Mouse (Mus musculus): ENCODE results near the gene Fsd2. TPM values are rescaled to one million over a fixed set of nuclear protein-coding genes. Genes with fewer than 3 reads are reported as not detected.

The Fsd2 gene
- polyA plus RNA-seq, 1 experiment from 2014 or later, result 0.59 TPM

DNA sequence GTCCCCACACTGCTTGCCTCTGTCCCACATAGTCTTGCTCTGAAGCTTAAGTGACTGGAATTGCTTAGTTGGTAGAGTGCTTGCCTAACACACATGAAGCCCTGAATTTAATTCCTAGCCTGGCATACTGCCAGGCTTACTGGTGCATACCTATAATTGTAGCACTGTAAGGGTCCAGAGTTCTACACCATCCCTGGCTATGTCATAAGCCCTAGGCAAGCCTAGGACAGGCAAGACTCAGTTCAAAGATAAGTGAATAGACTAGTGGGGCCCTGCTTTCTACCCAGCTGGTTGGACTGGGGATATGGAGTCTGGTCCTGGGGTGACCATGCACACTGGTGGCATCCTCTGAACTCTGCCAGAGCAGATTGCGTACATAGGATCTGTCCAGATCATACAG, 30.9 kb upstream of the Fsd2 start:
- no peaks in the 10 kb centered on the region for H3K27me3 ChIP-seq (ENCODE audit: control insufficient read depth, insufficient read depth, low read depth, low read length)
- H3K4me2 ChIP-seq (ENCODE audit: low read depth, low read length), result no peak overlapping the region
- no peaks in the 10 kb centered on the region for H3K9me3 ChIP-seq (replicated peaks; ENCODE audit: control insufficient read depth, low read length)
- H3K4me3 ChIP-seq (ENCODE audit: low read depth, low read length), result no peak overlapping the region
- no peak overlapping the region for H3K27ac ChIP-seq (ENCODE audit: low read length)
- H3K36me3 ChIP-seq (ENCODE audit: control insufficient read depth, insufficient read depth), result peaks cover 35% of the 10 kb centered on the region
- ATAC-seq (ENCODE audit: low read depth), result no peak
- H3K4me1 ChIP-seq (ENCODE audit: control insufficient read depth, low read depth, low read length), result no peaks in the 10 kb centered on the region
- 90% methylated on average over 1 of the region's 1 CpGs for WGBS (ENCODE audit: insufficient replicate concordance)
- no peak overlapping the region for H3K9ac ChIP-seq (ENCODE audit: low read depth, low read length)

- H3K36me3 ChIP-seq (ENCODE audit: control insufficient read depth, insufficient read depth), result peaks cover 48% of the 10 kb centered on the region
- no peak overlapping the region for H3K27ac ChIP-seq (ENCODE audit: low read length)
- H3K4me2 ChIP-seq (ENCODE audit: low read depth, low read length), result no peak overlapping the region
- no peak overlapping the region for H3K4me3 ChIP-seq (ENCODE audit: low read depth, low read length)
- WGBS (ENCODE audit: insufficient replicate concordance), result 72% methylated on average over 6 of the region's 6 CpGs
- no peaks in the 10 kb centered on the region for H3K9me3 ChIP-seq (replicated peaks; ENCODE audit: control insufficient read depth, low read length)
- no peaks in the 10 kb centered on the region for H3K4me1 ChIP-seq (ENCODE audit: control insufficient read depth, low read depth, low read length)
- no peak overlapping the region for H3K9ac ChIP-seq (ENCODE audit: low read depth, low read length)
- H3K27me3 ChIP-seq (ENCODE audit: control insufficient read depth, insufficient read depth, low read depth, low read length), result no peaks in the 10 kb centered on the region
- ATAC-seq (ENCODE audit: low read depth), result peak; percentile 79
Observed at GRCm38 (mm10) chr7:81596086-81596485, 29.3 kb upstream of the Fsd2 start.

GRCm38 (mm10) chr7:81595056-81595455, 28.3 kb upstream of the Fsd2 start:
- no peaks in the 10 kb centered on the region for H3K9me3 ChIP-seq (replicated peaks; ENCODE audit: control insufficient read depth, low read length)
- no peak for ATAC-seq (ENCODE audit: low read depth)
- H3K27me3 ChIP-seq (ENCODE audit: control insufficient read depth, insufficient read depth, low read depth, low read length), result no peaks in the 10 kb centered on the region
- 82% methylated on average over 5 of the region's 5 CpGs for WGBS (ENCODE audit: insufficient replicate concordance)
- H3K4me3 ChIP-seq (ENCODE audit: low read depth, low read length), result no peak overlapping the region
- H3K36me3 ChIP-seq (ENCODE audit: control insufficient read depth, insufficient read depth), result peaks cover 56% of the 10 kb centered on the region
- H3K9ac ChIP-seq (ENCODE audit: low read depth, low read length), result no peak overlapping the region
- no peak overlapping the region for H3K27ac ChIP-seq (ENCODE audit: low read length)
- no peak overlapping the region for H3K4me2 ChIP-seq (ENCODE audit: low read depth, low read length)
- no peaks in the 10 kb centered on the region for H3K4me1 ChIP-seq (ENCODE audit: control insufficient read depth, low read depth, low read length)

- Histone ChIP-seq H3K9ac (ENCODE audit: low read depth, low read length) (no peak overlapping the region), H3K4me1 (ENCODE audit: control insufficient read depth, low read depth, low read length) (no peaks in the 10 kb centered on the region), H3K9me3 (replicated peaks; ENCODE audit: control insufficient read depth, low read length) (no peaks in the 10 kb centered on the region), H3K4me2 (ENCODE audit: low read depth, low read length) (no peak overlapping the region), H3K27ac (ENCODE audit: low read length) (no peak overlapping the region), H3K4me3 (ENCODE audit: low read depth, low read length) (no peak overlapping the region), H3K36me3 (ENCODE audit: control insufficient read depth, insufficient read depth) (peaks cover 61% of the 10 kb centered on the region), H3K27me3 (ENCODE audit: control insufficient read depth, insufficient read depth, low read depth, low read length) (no peaks in the 10 kb centered on the region)
- no peak for ATAC-seq (ENCODE audit: low read depth)
- WGBS (ENCODE audit: insufficient replicate concordance), result 75% methylated on average over 8 of the region's 8 CpGs
Observed at GRCm38 (mm10) chr7:81593387-81593786, 26.6 kb upstream of the Fsd2 start.

- no peak for ATAC-seq (ENCODE audit: low read depth)
- Histone ChIP-seq H3K4me2 (ENCODE audit: low read depth, low read length) (no peak overlapping the region), H3K36me3 (ENCODE audit: control insufficient read depth, insufficient read depth) (peaks cover 60% of the 10 kb centered on the region), H3K9ac (ENCODE audit: low read depth, low read length) (no peak overlapping the region), H3K4me1 (ENCODE audit: control insufficient read depth, low read depth, low read length) (no peaks in the 10 kb centered on the region; the same call in 1 of the 2 replicates), H3K4me3 (ENCODE audit: low read depth, low read length) (no peak overlapping the region), H3K9me3 (replicated peaks; ENCODE audit: control insufficient read depth, low read length) (no peaks in the 10 kb centered on the region), H3K27me3 (ENCODE audit: control insufficient read depth, insufficient read depth, low read depth, low read length) (no peaks in the 10 kb centered on the region), H3K27ac (ENCODE audit: low read length) (no peak overlapping the region)
- WGBS (ENCODE audit: insufficient replicate concordance), result 72% methylated on average over 9 of the region's 9 CpGs
Observed at GRCm38 (mm10) chr7:81592686-81593085, 25.9 kb upstream of the Fsd2 start.

GRCm38 (mm10) chr7:81587238-81587637, 20.5 kb upstream of the Fsd2 start:
- 78% methylated on average over 4 of the region's 4 CpGs for WGBS (ENCODE audit: insufficient replicate concordance)
- Histone ChIP-seq H3K9me3 (replicated peaks; ENCODE audit: control insufficient read depth, low read length) (no peaks in the 10 kb centered on the region), H3K27ac (ENCODE audit: low read length) (peak overlapping the region; percentile 28), H3K4me1 (ENCODE audit: control insufficient read depth, low read depth, low read length) (no peaks in the 10 kb centered on the region; the same call in none of the 2 replicates), H3K4me3 (ENCODE audit: low read depth, low read length) (no peak overlapping the region), H3K4me2 (ENCODE audit: low read depth, low read length) (no peak overlapping the region), H3K9ac (ENCODE audit: low read depth, low read length) (no peak overlapping the region), H3K27me3 (ENCODE audit: control insufficient read depth, insufficient read depth, low read depth, low read length) (no peaks in the 10 kb centered on the region), H3K36me3 (ENCODE audit: control insufficient read depth, insufficient read depth) (peaks cover 52% of the 10 kb centered on the region)
- ATAC-seq (ENCODE audit: low read depth), result peak; percentile 92

GRCm38 (mm10) chr7:81585326-81585725, 18.6 kb upstream of the Fsd2 start:
- no peak overlapping the region for H3K4me2 ChIP-seq (ENCODE audit: low read depth, low read length)
- H3K36me3 ChIP-seq (ENCODE audit: control insufficient read depth, insufficient read depth), result peaks cover 36% of the 10 kb centered on the region
- H3K27me3 ChIP-seq (ENCODE audit: control insufficient read depth, insufficient read depth, low read depth, low read length), result no peaks in the 10 kb centered on the region
- H3K27ac ChIP-seq (ENCODE audit: low read length), result peak overlapping the region; percentile 12; the same call in 1 of the 2 replicates
- no peaks in the 10 kb centered on the region; the same call in none of the 2 replicates for H3K4me1 ChIP-seq (ENCODE audit: control insufficient read depth, low read depth, low read length)
- WGBS (ENCODE audit: insufficient replicate concordance), result 81% methylated on average over 7 of the region's 7 CpGs
- no peak overlapping the region for H3K4me3 ChIP-seq (ENCODE audit: low read depth, low read length)
- no peaks in the 10 kb centered on the region for H3K9me3 ChIP-seq (replicated peaks; ENCODE audit: control insufficient read depth, low read length)
- no peak overlapping the region for H3K9ac ChIP-seq (ENCODE audit: low read depth, low read length)
- no peak for ATAC-seq (ENCODE audit: low read depth)

DNA sequence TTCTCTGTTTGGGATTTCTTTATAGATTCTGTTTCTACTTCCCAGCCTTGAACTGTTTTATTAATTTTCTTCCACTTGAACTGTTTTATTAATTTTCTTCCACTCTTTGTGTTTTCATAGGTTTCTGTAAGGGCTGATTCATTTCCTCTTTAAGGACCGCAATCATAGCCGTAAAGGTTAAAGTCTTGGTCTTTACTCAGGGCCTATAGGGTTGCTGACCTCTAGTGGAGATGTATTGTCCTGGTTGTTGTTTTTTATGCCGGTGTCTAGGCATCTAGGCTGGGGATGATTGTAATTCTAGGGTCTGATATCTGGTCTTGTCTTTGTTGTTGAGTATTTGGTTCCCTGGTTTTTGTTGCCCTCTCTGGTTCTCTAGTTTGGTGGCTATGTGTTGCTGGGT, 16.8 kb upstream of the Fsd2 start:
- 76% methylated on average over 3 of the region's 3 CpGs for WGBS (ENCODE audit: insufficient replicate concordance)
- Histone ChIP-seq H3K36me3 (ENCODE audit: control insufficient read depth, insufficient read depth) (peaks cover 31% of the 10 kb centered on the region), H3K4me3 (ENCODE audit: low read depth, low read length) (no peak overlapping the region), H3K9ac (ENCODE audit: low read depth, low read length) (no peak overlapping the region), H3K4me1 (ENCODE audit: control insufficient read depth, low read depth, low read length) (peaks cover 3% of the 10 kb centered on the region), H3K27me3 (ENCODE audit: control insufficient read depth, insufficient read depth, low read depth, low read length) (no peaks in the 10 kb centered on the region), H3K4me2 (ENCODE audit: low read depth, low read length) (no peak overlapping the region), H3K27ac (ENCODE audit: low read length) (no peak overlapping the region), H3K9me3 (replicated peaks; ENCODE audit: control insufficient read depth, low read length) (no peaks in the 10 kb centered on the region)
- no peak for ATAC-seq (ENCODE audit: low read depth)

DNA sequence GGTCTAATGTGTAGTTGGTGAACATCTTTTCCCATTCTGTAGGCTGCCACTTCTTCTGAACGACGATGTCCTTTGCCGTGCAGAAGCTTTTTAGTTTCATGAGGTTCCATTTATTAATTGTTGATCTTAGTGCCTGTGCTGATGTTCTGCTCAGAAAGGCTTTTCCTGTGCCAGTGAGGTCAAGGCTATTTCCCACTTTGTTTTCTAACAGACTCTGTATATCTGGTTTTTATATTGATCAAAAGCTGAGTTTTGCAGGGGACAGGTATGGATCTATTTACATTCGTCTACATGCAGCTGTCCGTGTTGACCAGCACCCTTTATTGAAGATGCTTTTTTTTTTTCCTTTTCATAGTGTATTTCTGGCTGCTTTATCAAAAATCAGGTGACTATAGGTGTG, 12.6 kb upstream of the Fsd2 start:
- ATAC-seq (ENCODE audit: low read depth), result no peak

More for the DNA sequence above, 12.6 kb upstream of the Fsd2 start:
- H3K9ac ChIP-seq (ENCODE audit: low read depth, low read length), result no peak overlapping the region
- 85% methylated on average over 5 of the region's 5 CpGs for WGBS (ENCODE audit: insufficient replicate concordance)
- H3K9me3 ChIP-seq (replicated peaks; ENCODE audit: control insufficient read depth, low read length), result no peaks in the 10 kb centered on the region
- H3K4me1 ChIP-seq (ENCODE audit: control insufficient read depth, low read depth, low read length), result peaks cover 3% of the 10 kb centered on the region
- H3K4me2 ChIP-seq (ENCODE audit: low read depth, low read length), result no peak overlapping the region
- no peaks in the 10 kb centered on the region for H3K27me3 ChIP-seq (ENCODE audit: control insufficient read depth, insufficient read depth, low read depth, low read length)
- H3K4me3 ChIP-seq (ENCODE audit: low read depth, low read length), result no peak overlapping the region
- no peak overlapping the region for H3K27ac ChIP-seq (ENCODE audit: low read length)
- H3K36me3 ChIP-seq (ENCODE audit: control insufficient read depth, insufficient read depth), result peaks cover 14% of the 10 kb centered on the region
